In the genomic region with DNA sequence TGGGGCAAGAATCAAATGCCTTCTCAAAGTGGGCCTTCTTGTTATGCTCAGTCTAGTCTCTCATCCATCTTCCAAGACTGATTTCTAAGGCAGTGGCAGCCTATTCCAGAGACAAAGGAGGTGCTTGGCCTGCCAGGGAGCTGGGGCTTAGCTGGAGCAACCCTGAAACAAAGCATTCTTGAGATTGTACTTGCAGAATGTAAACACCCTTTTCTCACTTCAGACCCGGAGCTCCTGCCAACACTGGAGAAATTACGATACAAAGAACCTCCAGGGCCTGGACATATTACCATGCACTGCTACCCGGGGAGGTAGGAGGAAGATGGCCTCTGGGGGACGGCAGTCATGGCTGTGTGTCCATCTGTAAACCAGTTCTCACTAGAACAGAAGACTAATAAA, we compare ENCODE assay signal across 8 mouse cellular contexts.
DNase-seq lines count a peak whose midpoint lies in the region; ATAC-seq and TF ChIP-seq lines count a peak whose summit lies in the region.

No protein-coding gene starts in this region.

- H3K4me2 ChIP-seq in hindbrain, embryonic 12.5 days (replicated peaks) = no peak overlapping the region

- 0 out of 2 replicates have a peak, but pooled peaks have one; percentile 26 for ATAC-seq in hindbrain, embryonic 12.5 days (ENCODE audit: low FRiP score)

- peak overlapping the region; percentile 93 for H3K27ac ChIP-seq in left cerebral cortex, adult 2 months
- peak overlapping the region; percentile 40; the same call in 1 of the 2 replicates for H3K27ac ChIP-seq in hindbrain, embryonic 12.5 days

- intact Hi-C loops in left cerebral cortex, adult 2 months (cut with DNase I) = loop anchor here (5.0 kb wide), 1 partner anchor 96 kb away; no protein-coding TSS in a partner anchor

- no peak overlapping the region for H3K9ac ChIP-seq in hindbrain, embryonic 12.5 days

- peaks cover 17% of the 10 kb centered on the region for H3K4me1 ChIP-seq in hindbrain, embryonic 12.5 days

- no peaks in the 10 kb centered on the region for H3K27me3 ChIP-seq in hindbrain, embryonic 12.5 days

- peak; percentile 25 to 62 for DNase-seq in adrenal gland, adult (ENCODE audit: inconsistent age in 2 of 2, low spot score in 1 of 2)
- DNase-seq in adrenal gland, adult 8-10 months = no peak
- DNase-seq in left cerebral cortex, adult 2 months (ENCODE audit: extremely low spot score in 1 of 2, low spot score in 2 of 2) = no peak
- no peak for DNase-seq in left cerebral cortex, adult 9 months (ENCODE audit: low spot score in 2 of 2)
- DNase-seq in lung, postnatal 4 days = peak; percentile 65 to 77
- no peak for DNase-seq in thymus, postnatal 0 days (ENCODE audit: low spot score)
- no peak for DNase-seq in thymus, postnatal 4 days

- no peaks in the 10 kb centered on the region for H3K9me3 ChIP-seq in hindbrain, embryonic 12.5 days (replicated peaks)

- WGBS in hindbrain, embryonic 12.5 days = 26% methylated on average over 4 of the region's 4 CpGs

- TF ChIP-seq CTCF in left cerebral cortex, adult 2 months (IDR thresholded peaks at IDR 0.05) = no peak

- H3K36me3 ChIP-seq in hindbrain, embryonic 12.5 days = no peaks in the 10 kb centered on the region

- H3K4me3 ChIP-seq in left cerebral cortex, adult 2 months = no peak overlapping the region
- H3K4me3 ChIP-seq in hindbrain, embryonic 12.5 days = no peak overlapping the region

Comparison
In these comparisons a context has a peak if more than half of its experiments do, and no peak if none do; other contexts are left out.
1. DNase-seq: peak in adrenal gland, adult (2 of 2) and lung, postnatal 4 days (2 of 2); none in adrenal gland, adult 8-10 months (single experiment), left cerebral cortex, adult 2 months (0 of 2), left cerebral cortex, adult 9 months (0 of 2), thymus, postnatal 0 days (single experiment) and thymus, postnatal 4 days (single experiment).